Mouse (Mus musculus) forebrain, embryonic 16.5 days (tissue): Measurements from ENCODE around the gene Jup. TPM values are rescaled to one million over a fixed set of nuclear protein-coding genes. Genes with fewer than 3 reads are reported as not detected.
A peak's percentile ranks its signal among the peaks of the same experiment; 100 is the strongest.

Source experiments
- ATAC-seq: fragments of 200-750 bp; cut with Nextera tagmentation; 2 replicates; pipeline ENCODE4 v1.8.0; 2017; ENCODE audit warnings: mild to moderate bottlenecking, moderate library complexity
- H3K27ac ChIP-seq: fragments of 300-500 bp; sonication (generic); 2 replicates; pipeline ENCODE4 v1.5.1; 2014; ENCODE audit warnings: low read length, control low read depth
- H3K27me3 ChIP-seq: fragments of 300-500 bp; sonication (generic); replicated peaks from 2 replicates; pipeline ENCODE4 v1.6.1; 2014; ENCODE audit warnings: low read length; ENCODE audit not compliant: control insufficient read depth, insufficient read depth
- H3K36me3 ChIP-seq: fragments of 300-500 bp; sonication (generic); 2 replicates; pipeline ENCODE4 v1.6.1; 2014; ENCODE audit not compliant: control insufficient read depth, insufficient read depth
- H3K4me1 ChIP-seq: fragments of 300-500 bp; sonication (generic); replicated peaks from 2 replicates; pipeline ENCODE4 v1.6.1; 2014; ENCODE audit warnings: low read length; ENCODE audit not compliant: control insufficient read depth, insufficient read depth
- H3K4me2 ChIP-seq: fragments of 300-500 bp; sonication (generic); 2 replicates; pipeline ENCODE4 v1.6.1; 2014; ENCODE audit warnings: mild to moderate bottlenecking, low read length, control low read depth
- H3K4me3 ChIP-seq: fragments of 300-500 bp; sonication (generic); replicated peaks from 2 replicates; pipeline ENCODE4 v1.5.1; 2014; ENCODE audit warnings: mild to moderate bottlenecking, low read length, control low read depth
- H3K9ac ChIP-seq: fragments of 300-500 bp; sonication (generic); replicated peaks from 2 replicates; pipeline ENCODE4 v1.6.1; 2014; ENCODE audit warnings: low read depth, low read length, control low read depth
- H3K9me3 ChIP-seq: fragments of 300-500 bp; sonication (generic); 2 replicates; pipeline ENCODE4 v1.6.1; 2016; ENCODE audit warnings: low read length; ENCODE audit not compliant: control insufficient read depth
- WGBS: fragments of 180-500 bp; shearing (Covaris S2); extraction: QIAGEN DNeasy Blood & Tissue Kit; methylation state at CpG from one replicate; pipeline ENCODE4 v1.1.7; 2014; 5-methylcytosine and 5-hydroxymethylcytosine counted together
- microRNA-seq: library from miRNA; unstranded; fragments of <30 nt; microRNA quantifications from one replicate; pipeline ENCODE4, GENCODE M21; 2017
- polyA plus RNA-seq: library from polyadenylated mRNA; unstranded; fragments of >200 nt; fragmentation: Nextera tagmentation; extraction: Ambion mirVana; gene quantifications from 2 replicates; pipeline ENCODE4 v1.2.1, GENCODE M21; 2015

The Jup gene
- polyA plus RNA-seq, 1 experiment from 2014 or later = 62.0 TPM

DNA sequence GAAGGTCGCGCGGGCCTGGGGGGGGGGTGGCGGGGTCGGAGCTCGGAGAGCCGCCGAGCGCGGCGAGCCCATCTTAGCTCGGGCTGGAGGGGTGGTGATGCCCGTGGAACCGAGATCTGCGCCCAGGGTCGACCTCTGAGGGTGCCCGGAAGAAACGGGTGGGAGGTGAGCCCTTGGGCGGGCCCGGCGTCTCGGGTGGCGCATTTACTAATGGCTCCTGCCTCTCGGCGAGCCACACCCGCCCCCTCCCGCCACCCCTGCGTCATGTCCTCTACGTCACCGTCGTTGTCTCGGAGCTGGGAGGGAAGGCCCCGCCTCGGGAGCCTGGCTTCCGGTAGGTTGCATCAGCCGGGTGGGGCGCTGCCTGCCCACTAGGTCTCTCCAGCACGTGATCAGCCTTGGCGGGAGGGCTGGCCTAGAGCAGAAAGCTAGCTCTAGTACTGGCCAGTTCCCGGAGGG is 77.4 kb downstream of the Jup start:
- no peaks in the 10 kb centered on the region for H3K27me3 ChIP-seq
- peak overlapping the region; percentile 78 for H3K4me2 ChIP-seq
- H3K4me3 ChIP-seq = peak overlapping the region; percentile 84
- H3K9ac ChIP-seq = peak overlapping the region; percentile 95
- peak overlapping the region; percentile 98 for H3K27ac ChIP-seq
- H3K36me3 ChIP-seq = peaks cover 11% of the 10 kb centered on the region
- no peaks in the 10 kb centered on the region for H3K9me3 ChIP-seq
- H3K4me1 ChIP-seq = peaks cover 14% of the 10 kb centered on the region
- ATAC-seq = peak; percentile 87
- WGBS = under 1% methylated on average over 40 of the region's 40 CpGs

- H3K4me1 ChIP-seq = peaks cover 14% of the 10 kb centered on the region
- H3K9ac ChIP-seq = peak within 1 kb of the TSS; percentile 95
- H3K9me3 ChIP-seq = no peaks in the 10 kb centered on the region
- H3K4me2 ChIP-seq = peak within 1 kb of the TSS; percentile 78
- no peaks in the 10 kb centered on the region for H3K27me3 ChIP-seq
- peaks cover 11% of the 10 kb centered on the region for H3K36me3 ChIP-seq
- under 1% methylated on average over 50 of the region's 58 CpGs for WGBS
- H3K4me3 ChIP-seq = peak within 1 kb of the TSS; percentile 84
- ATAC-seq = peak; percentile 93
- H3K27ac ChIP-seq = peak within 1 kb of the TSS; percentile 98
Measured at GRCm38 (mm10) chr11:100319492-100320171, 77.9 kb downstream of the Jup start, which contains the start of gene Eif1. Gene Eif1, plus strand, starts transcription at chr11:100319885.

Small RNA genes lying within 50 kb of the gene (microRNA-seq; reads per million reads assigned to microRNA genes)
- gene Gm27374 = not detected

Other genes starting within 250 kb of the Jup start
- 0.30 and 2.3 TPM in 2 replicates for gene Krt19, start 249.1 kb downstream of the Jup start, polyA plus RNA-seq
- not detected in 2 replicates for gene Krt9, start 204.5 kb downstream of the Jup start, polyA plus RNA-seq
- gene Krt14, start 190.2 kb downstream of the Jup start, polyA plus RNA-seq = 0.38 and 1.6 TPM in 2 replicates
- not detected in 2 replicates for gene Krt16, start 148.9 kb downstream of the Jup start, polyA plus RNA-seq
- gene Krt17, start 136.7 kb downstream of the Jup start, polyA plus RNA-seq = 0.27 and 0.62 TPM in 2 replicates
- gene Krt42, start 127.9 kb downstream of the Jup start, polyA plus RNA-seq = not detected in 2 replicates
- 1,243 and 1,295 TPM in 2 replicates for gene Eif1, start 77.9 kb downstream of the Jup start, polyA plus RNA-seq
- gene Gast, start 63.4 kb downstream of the Jup start, polyA plus RNA-seq = not detected in 2 replicates
- 72.3 and 164 TPM in 2 replicates for gene Hap1, start 41.6 kb downstream of the Jup start, polyA plus RNA-seq
- gene P3h4, start 17.1 kb upstream of the Jup start, polyA plus RNA-seq = 13.8 and 13.9 TPM in 2 replicates
- gene Fkbp10, start 17.9 kb upstream of the Jup start, polyA plus RNA-seq = 18.4 and 25.6 TPM in 2 replicates
- 104 and 120 TPM in 2 replicates for gene Nt5c3b, start 44.0 kb upstream of the Jup start, polyA plus RNA-seq
- 0.62 and 0.80 TPM in 2 replicates for gene Klhl10, start 44.2 kb upstream of the Jup start, polyA plus RNA-seq
- gene Klhl11, start 75.0 kb upstream of the Jup start, polyA plus RNA-seq = 14.3 and 17.4 TPM in 2 replicates
- gene Acly, start 130.2 kb upstream of the Jup start, polyA plus RNA-seq = 242 and 248 TPM in 2 replicates
- gene Ttc25, start 147.8 kb upstream of the Jup start, polyA plus RNA-seq = 1.0 and 2.0 TPM in 2 replicates
- gene Cnp, start 177.1 kb upstream of the Jup start, polyA plus RNA-seq = 22.8 and 29.8 TPM in 2 replicates
- 85.6 and 96.1 TPM in 2 replicates for gene Nkiras2, start 221.5 kb upstream of the Jup start, polyA plus RNA-seq
- gene Dnajc7, start 222.4 kb upstream of the Jup start, polyA plus RNA-seq = 296 and 326 TPM in 2 replicates